ENCODE assay signal across 9 mouse cellular contexts in genomic region chr4:127419786-127420120, GRCm38 (mm10).
DNase-seq lines count a peak whose midpoint lies in the region; ATAC-seq and TF ChIP-seq lines count a peak whose summit lies in the region.
"Had no signal": no experiment of that assay in that cellular context is flagged by ENCODE, and none has a peak within 500 bp of the region (broad histone marks: within the 10 kb centered on the region; RNA-seq: fewer than 3 reads in every experiment).

No protein-coding gene starts in this region.

- no peak for DNase-seq in heart, postnatal 0 days (ENCODE audit: low spot score)
- no peak for DNase-seq in heart, postnatal 14 days
- DNase-seq in ES-E14 (ENCODE audit: low read depth, low spot score): no peak
- no peak for DNase-seq in left cerebral cortex, adult 9 months (ENCODE audit: low spot score in 2 of 2)
- no peak for DNase-seq in lung, postnatal 36 days
- no peak for DNase-seq in frontal cortex, postnatal 25 days (ENCODE audit: low spot score in 2 of 2)

- H3K27me3 ChIP-seq in heart, postnatal 0 days (ENCODE audit: control insufficient read depth, insufficient read depth, low read length): no peaks in the 10 kb centered on the region
- H3K27me3 ChIP-seq in hindbrain, embryonic 12.5 days: no peaks in the 10 kb centered on the region
- H3K27me3 ChIP-seq in midbrain, embryonic 15.5 days (replicated peaks): no peaks in the 10 kb centered on the region

- peak overlapping the region; percentile 9; the same call in 1 of the 2 replicates for H3K27ac ChIP-seq in heart, postnatal 0 days (ENCODE audit: low read depth)
- no peak overlapping the region for H3K27ac ChIP-seq in ES-E14 (ENCODE audit: insufficient read depth, low read depth, low read length, poor library complexity, severe bottlenecking)
- H3K27ac ChIP-seq in hindbrain, embryonic 12.5 days: peak overlapping the region; percentile 87
- peak overlapping the region; percentile 75 for H3K27ac ChIP-seq in midbrain, embryonic 15.5 days

- peak overlapping the region; percentile 41 for H3K4me2 ChIP-seq in heart, postnatal 0 days (ENCODE audit: low read depth, low read length)
- H3K4me2 ChIP-seq in hindbrain, embryonic 12.5 days (replicated peaks): peak overlapping the region; percentile 23
- H3K4me2 ChIP-seq in midbrain, embryonic 15.5 days: peak overlapping the region; percentile 21

- intact Hi-C loops in heart, postnatal 14 days (cut with DNase I): no loop called here

- TF ChIP-seq EP300 in heart, postnatal 0 days (IDR thresholded peaks at IDR 0.05; ENCODE audit: low read depth): no peak

- H3K9me3 ChIP-seq in heart, postnatal 0 days (replicated peaks; ENCODE audit: control insufficient read depth, low read length): no peaks in the 10 kb centered on the region
- no peaks in the 10 kb centered on the region for H3K9me3 ChIP-seq in ES-E14 (ENCODE audit: control insufficient read depth, insufficient read depth, low read depth, low read length)
- no peaks in the 10 kb centered on the region for H3K9me3 ChIP-seq in hindbrain, embryonic 12.5 days (replicated peaks)
- no peaks in the 10 kb centered on the region for H3K9me3 ChIP-seq in midbrain, embryonic 15.5 days

- ATAC-seq in heart, postnatal 0 days (ENCODE audit: insufficient read depth, low read depth): no peak
- ATAC-seq in hindbrain, embryonic 12.5 days (ENCODE audit: low FRiP score): peak; percentile 43
- no peak for ATAC-seq in midbrain, embryonic 15.5 days (replicated peaks)
- ATAC-seq: CD4-positive, CD25-positive, alpha-beta regulatory T cell, adult 4 months had no signal

- H3K4me3 ChIP-seq in heart, postnatal 0 days (ENCODE audit: low read depth, low read length): no peak overlapping the region
- peak overlapping the region; percentile 4 to 41; a peak in 2 of 4 replicates for H3K4me3 ChIP-seq in ES-E14 (ENCODE audit: insufficient read depth in 1 of 2, low read depth in 1 of 2, low read length in 2 of 2, poor library complexity in 1 of 2, severe bottlenecking in 1 of 2)
- H3K4me3 ChIP-seq in hindbrain, embryonic 12.5 days: no peak overlapping the region
- H3K4me3 ChIP-seq in midbrain, embryonic 15.5 days: no peak overlapping the region

- WGBS in heart, postnatal 0 days: 26% methylated on average over 8 of the region's 8 CpGs
- 20% methylated on average over 8 of the region's 8 CpGs for WGBS in hindbrain, embryonic 12.5 days
- 27% methylated on average over 8 of the region's 8 CpGs for WGBS in midbrain, embryonic 15.5 days

- no peaks in the 10 kb centered on the region for H3K4me1 ChIP-seq in heart, postnatal 0 days (ENCODE audit: control insufficient read depth, insufficient read depth)
- peaks cover 0 to 2% of the 10 kb centered on the region in 2 experiments; a peak in 2 of 4 replicates for H3K4me1 ChIP-seq in ES-E14 (ENCODE audit: control insufficient read depth in 2 of 2, insufficient read depth in 2 of 2, low read length in 2 of 2, poor library complexity in 1 of 2)
- peaks cover 32% of the 10 kb centered on the region for H3K4me1 ChIP-seq in hindbrain, embryonic 12.5 days
- peaks cover 22% of the 10 kb centered on the region for H3K4me1 ChIP-seq in midbrain, embryonic 15.5 days

- no peak overlapping the region for H3K9ac ChIP-seq in heart, postnatal 0 days (replicated peaks; ENCODE audit: low read depth, low read length)
- H3K9ac ChIP-seq in ES-E14 (ENCODE audit: insufficient read depth, low read depth, low read length, poor library complexity, severe bottlenecking): peak overlapping the region; percentile 16; the same call in 1 of the 2 replicates
- no peak overlapping the region for H3K9ac ChIP-seq in hindbrain, embryonic 12.5 days
- no peak overlapping the region for H3K9ac ChIP-seq in midbrain, embryonic 15.5 days

- TF ChIP-seq CTCF in heart, postnatal 0 days (IDR thresholded peaks at IDR 0.05; ENCODE audit: low read depth): no peak

- in situ Hi-C loops in ES-E14 (cut with MboI; ENCODE audit: low sequenced_read_pairs in 2 of 2, unreplicated experiment in 2 of 2): no loop called here

- no peaks in the 10 kb centered on the region for H3K36me3 ChIP-seq in heart, postnatal 0 days (replicated peaks; ENCODE audit: control insufficient read depth, insufficient read depth, low read length)
- no peaks in the 10 kb centered on the region for H3K36me3 ChIP-seq in ES-E14 (ENCODE audit: control insufficient read depth, insufficient read depth, low read length, poor library complexity, severe bottlenecking)
- no peaks in the 10 kb centered on the region for H3K36me3 ChIP-seq in hindbrain, embryonic 12.5 days
- H3K36me3 ChIP-seq in midbrain, embryonic 15.5 days (replicated peaks): no peaks in the 10 kb centered on the region

TF ChIP-seq in ES-E14, 5 proteins besides CTCF, POLR2A, EP300 and RAD21:
- TF ChIP-seq ZNF384 (IDR thresholded peaks at IDR 0.05; ENCODE audit: low read depth, low read length): no peak
- no peak for TF ChIP-seq HCFC1 (IDR thresholded peaks at IDR 0.05; ENCODE audit: borderline replicate concordance, insufficient read depth, low read length)

Comparison
In these comparisons a context has a peak if more than half of its experiments do, and no peak if none do; other contexts are left out.
1. H3K4me3 ChIP-seq: peak in ES-E14 (2 of 2); none in heart, postnatal 0 days (single experiment), hindbrain, embryonic 12.5 days (single experiment) and midbrain, embryonic 15.5 days (single experiment).
2. Peak in every context shown above with its lines, with median percentiles within 50 percentile points of each other: H3K4me2 ChIP-seq.